Mouse (Mus musculus): ENCODE measurements around the gene Sap30l.

DNA sequence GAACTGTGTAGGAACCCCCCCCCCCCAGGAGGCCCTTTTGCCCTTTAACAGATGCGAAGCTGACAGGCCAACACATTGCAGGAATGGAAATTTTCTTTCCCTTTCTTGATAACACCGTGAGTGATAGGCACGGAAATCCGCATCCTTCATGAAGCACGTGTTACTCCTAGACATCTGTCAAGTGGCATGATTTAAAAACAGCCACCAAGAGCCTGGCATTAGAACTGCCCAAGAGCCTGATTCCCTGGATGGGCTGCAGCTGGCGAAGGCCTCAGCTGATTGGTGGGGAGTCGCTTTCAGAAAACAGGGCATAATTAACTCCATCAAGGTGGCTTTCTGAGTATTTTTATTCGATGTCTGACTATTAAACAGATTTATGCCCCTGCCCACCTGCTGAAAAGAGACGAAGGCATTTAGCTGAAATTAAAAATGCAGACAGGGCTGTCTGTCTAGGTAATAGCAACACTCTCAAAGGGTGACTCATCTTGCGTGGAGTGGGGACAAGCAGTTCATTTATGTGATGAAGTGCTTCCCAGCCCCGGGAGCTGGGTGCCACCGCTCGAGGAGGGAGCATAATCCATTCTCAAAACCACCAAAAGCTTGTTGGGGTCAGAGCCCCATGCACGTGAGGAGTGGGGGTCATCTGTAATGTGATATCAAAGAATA, 47.8 kb upstream of the Sap30l start:
- no peak for TF ChIP-seq CTCF (IDR thresholded peaks at IDR 0.05; ENCODE audit: control insufficient read depth, insufficient read depth, low read length)
- TF ChIP-seq POLR2A (IDR thresholded peaks at IDR 0.05; ENCODE audit: borderline replicate concordance, control insufficient read depth, low read depth, low read length), result no peak

Data from bone marrow, adult 2 months (tissue).